In genomic region chr12:83578896-83579569, GRCm38 (mm10) we compare ENCODE assay signal across 9 mouse cellular contexts. TPM values are rescaled to one million over a fixed set of nuclear protein-coding genes. Genes with fewer than 3 reads are reported as not detected.
DNase-seq lines count a peak whose midpoint lies in the region; ATAC-seq and TF ChIP-seq lines count a peak whose summit lies in the region.
"Had no signal": no experiment of that assay in that cellular context is flagged by ENCODE, and none has a peak within 500 bp of the region (broad histone marks: within the 10 kb centered on the region; RNA-seq: fewer than 3 reads in every experiment).

No protein-coding gene starts in this region.

- peak; percentile 7 for DNase-seq in embryo, embryonic 10 days (ENCODE audit: low spot score)
- DNase-seq in embryo, embryonic 11 days: no peak
- peak; percentile 51 for DNase-seq in G1E (ENCODE audit: low spot score)
- DNase-seq in cerebellum, postnatal 4 days (ENCODE audit: low spot score in 2 of 2): no peak
- DNase-seq in cerebellum, adult 18-20 months: no peak

- no peaks in the 10 kb centered on the region for H3K27me3 ChIP-seq in G1E (ENCODE audit: insufficient read depth, low read length)
- no peaks in the 10 kb centered on the region for H3K27me3 ChIP-seq in heart, embryonic 11.5 days (ENCODE audit: control insufficient read depth, insufficient read depth, low read length)
- no peaks in the 10 kb centered on the region for H3K27me3 ChIP-seq in liver, embryonic 12.5 days (replicated peaks)

- no peak overlapping the region; the same call in 1 of the 2 replicates for H3K4me2 ChIP-seq in heart, embryonic 11.5 days
- peak overlapping the region; percentile 65 for H3K4me2 ChIP-seq in liver, embryonic 12.5 days

- H3K9ac ChIP-seq in heart, embryonic 11.5 days (ENCODE audit: low read depth, low read length): no peak overlapping the region
- H3K9ac ChIP-seq in liver, embryonic 12.5 days: peak overlapping the region; percentile 68

- peaks cover 19% of the 10 kb centered on the region for H3K4me1 ChIP-seq in G1E (ENCODE audit: insufficient read depth, low read depth, low read length)
- peaks cover 21% of the 10 kb centered on the region for H3K4me1 ChIP-seq in heart, embryonic 11.5 days (ENCODE audit: control insufficient read depth, insufficient read depth, low read length)
- H3K4me1 ChIP-seq in liver, embryonic 12.5 days: peaks cover 52% of the 10 kb centered on the region

- ATAC-seq in G1E (ENCODE audit: extremely low read depth, insufficient number of reproducible peaks, low FRiP score, poor library complexity, severe bottlenecking): peak; percentile 80
- ATAC-seq in heart, embryonic 11.5 days (replicated peaks; ENCODE audit: insufficient number of reproducible peaks, low FRiP score, low TSS enrichment): peak; percentile 90
- peak; percentile 99 for ATAC-seq in liver, embryonic 12.5 days
- no peak for ATAC-seq in granulocyte monocyte progenitor cell, adult 5-6 weeks (replicated peaks; ENCODE audit: poor library complexity, severe bottlenecking)

- TF ChIP-seq CTCF in G1E (IDR thresholded peaks at IDR 0.05; ENCODE audit: low read depth, low read length): no peak

- no peaks in the 10 kb centered on the region for H3K9me3 ChIP-seq in G1E (replicated peaks)
- H3K9me3 ChIP-seq in heart, embryonic 11.5 days (replicated peaks; ENCODE audit: control insufficient read depth, low read length): no peaks in the 10 kb centered on the region
- H3K9me3 ChIP-seq in liver, embryonic 12.5 days (replicated peaks): no peaks in the 10 kb centered on the region

- 17% methylated on average over 3 of the region's 3 CpGs for WGBS in heart, embryonic 11.5 days (ENCODE audit: insufficient replicate concordance)
- 7% methylated on average over 3 of the region's 3 CpGs for WGBS in liver, embryonic 12.5 days (ENCODE audit: insufficient replicate concordance)

- H3K36me3 ChIP-seq in G1E (replicated peaks): peaks cover 61% of the 10 kb centered on the region
- H3K36me3 ChIP-seq in heart, embryonic 11.5 days (ENCODE audit: control insufficient read depth, insufficient read depth, low read length): peaks cover 13% of the 10 kb centered on the region
- H3K36me3 ChIP-seq in liver, embryonic 12.5 days: peaks cover 42% of the 10 kb centered on the region

- no peak overlapping the region for H3K4me3 ChIP-seq in G1E (ENCODE audit: low read depth, low read length)
- no peak overlapping the region for H3K4me3 ChIP-seq in heart, embryonic 11.5 days (ENCODE audit: low read depth, low read length)
- H3K4me3 ChIP-seq in liver, embryonic 12.5 days: peak overlapping the region; percentile 29

- peak overlapping the region; percentile 84 for H3K27ac ChIP-seq in heart, embryonic 11.5 days (ENCODE audit: low read depth, low read length)
- H3K27ac ChIP-seq in liver, embryonic 12.5 days: peak overlapping the region; percentile 96
- H3K27ac ChIP-seq: macrophage had no signal

RNA-seq across cellular contexts. Expression of gene Zfyve1, which starts 18.0 kb away (rescaled TPM):
- total RNA-seq in G1E (2014; fragmentation: Nextera tagmentation) (19.9 and 33.3 TPM in 2 replicates), G1E (2017) (27.9 and 28.4 TPM in 2 replicates)
- 12.1 and 13.6 TPM in 2 replicates for polyA plus RNA-seq in G1E (2012)
- polyA plus RNA-seq in heart, embryonic 11.5 days (2014; fragmentation: Nextera tagmentation; extraction: Ambion mirVana): 12.3 and 15.8 TPM in 2 replicates
- 8.2 and 9.1 TPM in 2 replicates for polyA plus RNA-seq in liver, embryonic 12.5 days (2016; fragmentation: Nextera tagmentation; extraction: Ambion mirVana)
- total RNA-seq in granulocyte monocyte progenitor cell, adult 5-6 weeks (2014; fragmentation: Nextera tagmentation): 8.9 and 15.0 TPM in 2 replicates
- total RNA-seq in granulocyte monocyte progenitor cell, adult 5-6 weeks (2017): 9.4 and 12.2 TPM in 2 replicates

RNA-seq across cellular contexts. Expression of gene Rbm25, which starts 52.0 kb away (rescaled TPM):
- 1,277 and 1,301 TPM in 2 replicates for total RNA-seq in G1E (2014; fragmentation: Nextera tagmentation)
- 382 and 467 TPM in 2 replicates for total RNA-seq in G1E (2017)
- 105 and 153 TPM in 2 replicates for polyA plus RNA-seq in G1E (2012)
- polyA plus RNA-seq in heart, embryonic 11.5 days (2014; fragmentation: Nextera tagmentation; extraction: Ambion mirVana): 167 and 184 TPM in 2 replicates
- 163 and 166 TPM in 2 replicates for polyA plus RNA-seq in liver, embryonic 12.5 days (2016; fragmentation: Nextera tagmentation; extraction: Ambion mirVana)
- total RNA-seq in granulocyte monocyte progenitor cell, adult 5-6 weeks (2014; fragmentation: Nextera tagmentation): 191 and 240 TPM in 2 replicates
- total RNA-seq in granulocyte monocyte progenitor cell, adult 5-6 weeks (2017): 177 and 275 TPM in 2 replicates

RNA-seq across cellular contexts. Expression of gene Dcaf4, which starts 58.8 kb away (rescaled TPM):
- total RNA-seq in G1E (2014; fragmentation: Nextera tagmentation) (36.1 and 46.1 TPM in 2 replicates), G1E (2017) (21.5 and 23.1 TPM in 2 replicates)
- 30.5 and 31.2 TPM in 2 replicates for polyA plus RNA-seq in G1E (2012)
- 23.8 and 24.1 TPM in 2 replicates for polyA plus RNA-seq in heart, embryonic 11.5 days (2014; fragmentation: Nextera tagmentation; extraction: Ambion mirVana)
- polyA plus RNA-seq in liver, embryonic 12.5 days (2016; fragmentation: Nextera tagmentation; extraction: Ambion mirVana): 16.9 and 18.7 TPM in 2 replicates
- total RNA-seq in granulocyte monocyte progenitor cell, adult 5-6 weeks (2014; fragmentation: Nextera tagmentation): 8.5 and 26.0 TPM in 2 replicates
- total RNA-seq in granulocyte monocyte progenitor cell, adult 5-6 weeks (2017): 10.7 and 12.4 TPM in 2 replicates

Comparison
In these comparisons a context has a peak if more than half of its experiments do, and no peak if none do; other contexts are left out.
1. DNase-seq: peak in embryo, embryonic 10 days (single experiment) and G1E (single experiment); none in embryo, embryonic 11 days (single experiment), cerebellum, postnatal 4 days (0 of 2) and cerebellum, adult 18-20 months (0 of 2).